Mouse (Mus musculus): ENCODE data around the gene Spint3. TPM values are rescaled to one million over a fixed set of nuclear protein-coding genes. Genes with fewer than 3 reads are reported as not detected.

Spint3 gene
- total and polyA plus RNA-seq, 2 experiments from 2014 or later, result not detected

DNA sequence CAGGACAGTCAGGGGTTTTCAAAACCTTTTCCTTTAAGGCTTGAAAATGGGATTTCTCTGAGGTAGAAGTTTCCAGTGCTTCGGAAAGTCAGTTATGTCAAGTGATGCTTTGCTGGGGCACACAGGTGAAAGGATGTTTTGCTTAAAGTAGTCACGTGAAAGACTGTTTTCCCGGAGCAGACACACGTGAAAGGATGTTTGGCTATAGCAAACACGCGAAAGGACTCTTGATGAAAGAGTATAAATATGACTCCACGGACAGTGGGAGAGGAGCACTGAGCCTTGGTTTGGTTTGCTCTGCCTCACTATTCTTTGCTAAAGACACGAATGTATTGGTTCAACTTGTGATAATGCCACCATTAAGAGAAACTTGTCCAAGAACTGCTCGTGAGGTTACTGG lies 21.8 kb downstream of the Spint3 start:
- H3K4me1 ChIP-seq (ENCODE audit: insufficient read depth), result no peaks in the 10 kb centered on the region
- H3K9me3 ChIP-seq (ENCODE audit: low read length), result no peaks in the 10 kb centered on the region
- H3K27me3 ChIP-seq (ENCODE audit: insufficient read depth, low read length), result no peaks in the 10 kb centered on the region
- TF ChIP-seq CTCF (IDR thresholded peaks at IDR 0.05; ENCODE audit: low read depth), result no peak
- H3K4me3 ChIP-seq (ENCODE audit: low read depth, low read length), result no peak overlapping the region
- WGBS, result 90% methylated on average over 9 of the region's 9 CpGs
- ATAC-seq, result no peak
- no peak overlapping the region for H3K27ac ChIP-seq (ENCODE audit: low read depth, low read length)
- no peak for DNase-seq
- no peak overlapping the region for H3K4me2 ChIP-seq (ENCODE audit: low read depth)
- H3K9ac ChIP-seq, result no peak overlapping the region
- no peaks in the 10 kb centered on the region for H3K36me3 ChIP-seq (ENCODE audit: insufficient read depth)

DNA sequence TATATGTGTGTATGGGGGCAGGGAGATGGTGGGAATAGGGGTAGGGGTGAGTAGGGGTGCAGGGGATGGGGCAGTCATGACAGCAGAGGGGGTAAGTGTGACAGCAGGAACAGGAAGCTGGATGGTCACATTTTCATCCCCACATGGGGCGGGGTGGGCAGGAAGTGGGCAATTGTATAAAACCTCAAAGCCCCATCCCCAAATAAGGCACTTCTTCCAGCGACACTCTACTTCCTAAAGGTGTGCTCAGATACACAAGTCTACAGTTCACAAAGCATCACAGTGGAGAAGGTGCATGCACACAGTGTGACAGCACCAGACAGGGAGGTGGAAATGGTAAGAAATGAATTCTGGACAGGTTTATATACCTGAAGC lies 22.4 kb downstream of the Spint3 start:
- 82% methylated on average over 2 of the region's 2 CpGs for WGBS
- no peaks in the 10 kb centered on the region for H3K27me3 ChIP-seq (ENCODE audit: insufficient read depth, low read length)
- no peak overlapping the region for H3K4me3 ChIP-seq (ENCODE audit: low read depth, low read length)
- no peaks in the 10 kb centered on the region for H3K36me3 ChIP-seq (ENCODE audit: insufficient read depth)
- TF ChIP-seq CTCF (IDR thresholded peaks at IDR 0.05; ENCODE audit: low read depth), result no peak
- no peaks in the 10 kb centered on the region for H3K9me3 ChIP-seq (ENCODE audit: low read length)
- H3K27ac ChIP-seq (ENCODE audit: low read depth, low read length), result no peak overlapping the region
- no peak overlapping the region for H3K9ac ChIP-seq
- H3K4me2 ChIP-seq (ENCODE audit: low read depth), result no peak overlapping the region
- ATAC-seq, result no peak
- DNase-seq, result no peak
- H3K4me1 ChIP-seq (ENCODE audit: insufficient read depth), result no peaks in the 10 kb centered on the region

DNA sequence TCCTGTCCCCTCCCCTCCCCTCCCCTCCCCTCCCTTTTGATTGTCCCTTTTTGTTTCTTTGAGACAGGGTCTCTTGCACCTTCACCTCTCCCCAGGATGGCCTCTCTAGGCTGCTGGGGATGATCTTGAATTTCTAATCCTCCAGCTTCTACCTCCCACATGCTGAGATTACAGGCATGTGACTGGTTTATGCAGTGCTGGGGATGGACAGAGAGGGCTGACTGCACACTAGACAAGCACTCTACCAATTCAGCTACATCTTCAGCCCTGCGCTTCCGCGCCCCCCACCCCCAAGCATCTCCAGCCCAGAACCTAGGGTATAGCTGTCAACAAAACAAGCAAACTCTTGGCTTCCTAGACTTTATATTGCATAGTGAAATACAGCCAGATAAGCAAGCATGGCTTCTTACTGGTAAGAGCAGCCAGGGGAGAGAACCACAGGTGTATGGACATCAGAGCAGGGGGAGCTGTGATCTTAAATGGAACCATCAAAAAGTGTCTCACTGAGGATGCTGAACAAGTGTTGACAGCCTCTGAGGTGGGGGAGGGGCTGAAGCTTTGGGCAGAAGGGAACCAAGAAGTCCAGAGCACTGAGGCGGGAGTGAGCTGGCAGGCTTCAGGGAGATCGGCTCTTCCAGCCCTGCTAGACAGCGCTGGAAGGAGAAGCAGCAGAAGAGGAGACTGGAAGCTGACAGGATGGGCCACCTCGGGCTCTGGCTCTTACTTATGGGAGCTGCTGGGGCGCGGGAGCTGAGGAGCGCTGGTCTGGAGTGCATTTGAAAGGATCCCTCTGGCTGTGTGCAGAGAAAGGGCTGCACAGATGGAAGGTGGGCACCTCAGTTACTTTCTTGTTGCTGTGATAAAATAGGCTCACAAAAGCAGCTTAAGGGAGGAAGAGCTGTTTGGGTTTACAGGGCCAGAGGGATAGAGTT lies 23.0 kb downstream of the Spint3 start:
- Histone ChIP-seq H3K27ac (ENCODE audit: low read depth, low read length) (no peak overlapping the region), H3K36me3 (ENCODE audit: insufficient read depth) (no peaks in the 10 kb centered on the region), H3K27me3 (ENCODE audit: insufficient read depth, low read length) (no peaks in the 10 kb centered on the region), H3K4me3 (ENCODE audit: low read depth, low read length) (no peak overlapping the region), H3K4me2 (ENCODE audit: low read depth) (no peak overlapping the region), H3K9me3 (ENCODE audit: low read length) (no peaks in the 10 kb centered on the region), H3K9ac (no peak overlapping the region), H3K4me1 (ENCODE audit: insufficient read depth) (no peaks in the 10 kb centered on the region)
- no peak for DNase-seq
- TF ChIP-seq CTCF (IDR thresholded peaks at IDR 0.05; ENCODE audit: low read depth), result no peak
- ATAC-seq, result no peak; the same call in 1 of the 2 replicates
- 17% methylated on average over 10 of the region's 10 CpGs for WGBS

DNA sequence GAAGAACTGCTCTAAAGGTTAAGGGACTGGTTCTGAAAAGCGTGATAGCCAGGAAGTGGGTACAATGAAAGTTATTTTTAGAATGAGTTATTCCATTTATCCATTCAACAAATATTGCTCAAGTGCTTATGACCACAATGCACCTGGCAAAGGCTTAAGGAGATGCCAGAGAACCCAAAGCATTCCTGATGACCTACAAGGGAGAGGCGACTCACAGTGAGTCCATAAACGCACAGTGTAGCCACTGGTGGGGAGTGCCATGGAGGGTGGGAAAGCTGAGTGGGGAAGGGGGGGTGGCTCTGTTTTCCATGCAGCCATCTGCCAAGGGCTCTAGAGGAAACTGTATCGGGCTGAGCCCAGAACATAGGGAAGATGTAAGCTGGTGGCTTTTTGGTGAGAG lies 23.9 kb downstream of the Spint3 start:
- H3K9ac ChIP-seq, result no peak overlapping the region
- no peaks in the 10 kb centered on the region for H3K36me3 ChIP-seq (ENCODE audit: insufficient read depth)
- no peaks in the 10 kb centered on the region for H3K9me3 ChIP-seq (ENCODE audit: low read length)
- no peaks in the 10 kb centered on the region for H3K27me3 ChIP-seq (ENCODE audit: insufficient read depth, low read length)
- WGBS, result 43% methylated on average over 4 of the region's 4 CpGs
- TF ChIP-seq CTCF (IDR thresholded peaks at IDR 0.05; ENCODE audit: low read depth), result no peak
- H3K4me3 ChIP-seq (ENCODE audit: low read depth, low read length), result no peak overlapping the region
- ATAC-seq (no peak), DNase-seq (no peak)
- H3K27ac ChIP-seq (ENCODE audit: low read depth, low read length), result no peak overlapping the region
- no peaks in the 10 kb centered on the region for H3K4me1 ChIP-seq (ENCODE audit: insufficient read depth)
- H3K4me2 ChIP-seq (ENCODE audit: low read depth), result no peak overlapping the region

DNA sequence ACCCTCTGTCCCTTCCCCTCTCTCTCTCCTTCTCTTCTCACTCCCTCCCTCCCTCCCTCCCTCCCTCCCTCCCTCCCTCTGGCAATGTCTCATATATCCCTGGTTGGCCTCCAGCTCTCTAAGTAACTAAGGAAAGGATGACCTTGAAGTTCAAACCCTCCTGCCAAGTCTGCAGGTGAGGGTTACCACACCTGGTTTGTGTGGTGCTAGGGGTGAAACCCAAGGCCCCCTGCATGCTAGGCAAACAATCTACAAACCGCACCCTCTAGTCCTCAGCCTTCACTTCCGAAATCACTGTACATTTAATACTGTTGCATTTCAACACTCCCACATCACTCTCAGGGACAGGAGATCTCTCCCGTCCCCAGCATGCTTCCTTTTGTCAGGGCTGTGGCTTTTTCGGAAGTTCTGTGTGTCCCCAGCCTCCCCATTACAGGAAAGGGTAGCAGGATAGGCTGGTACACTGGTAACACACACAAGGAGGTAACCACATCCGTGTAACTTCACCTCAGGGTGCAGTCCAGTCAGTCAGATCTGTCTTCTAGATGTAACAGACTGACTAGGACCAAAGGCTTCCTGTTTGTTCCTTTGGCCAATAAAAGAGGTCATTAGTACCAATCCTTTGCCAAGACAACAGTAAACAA lies 28.7 kb downstream of the Spint3 start:
- H3K27me3 ChIP-seq (ENCODE audit: insufficient read depth, low read length), result no peaks in the 10 kb centered on the region
- DNase-seq, result no peak
- H3K9me3 ChIP-seq (ENCODE audit: low read length), result no peaks in the 10 kb centered on the region
- no peaks in the 10 kb centered on the region for H3K4me1 ChIP-seq (ENCODE audit: insufficient read depth)
- no peak for TF ChIP-seq CTCF (IDR thresholded peaks at IDR 0.05; ENCODE audit: low read depth)
- H3K9ac ChIP-seq, result no peak overlapping the region
- ATAC-seq, result no peak
- 60% methylated on average over 5 of the region's 5 CpGs for WGBS
- H3K36me3 ChIP-seq (ENCODE audit: insufficient read depth), result no peaks in the 10 kb centered on the region
- no peak overlapping the region for H3K4me2 ChIP-seq (ENCODE audit: low read depth)
- H3K27ac ChIP-seq (ENCODE audit: low read depth, low read length), result no peak overlapping the region
- no peak overlapping the region for H3K4me3 ChIP-seq (ENCODE audit: low read depth, low read length)

DNA sequence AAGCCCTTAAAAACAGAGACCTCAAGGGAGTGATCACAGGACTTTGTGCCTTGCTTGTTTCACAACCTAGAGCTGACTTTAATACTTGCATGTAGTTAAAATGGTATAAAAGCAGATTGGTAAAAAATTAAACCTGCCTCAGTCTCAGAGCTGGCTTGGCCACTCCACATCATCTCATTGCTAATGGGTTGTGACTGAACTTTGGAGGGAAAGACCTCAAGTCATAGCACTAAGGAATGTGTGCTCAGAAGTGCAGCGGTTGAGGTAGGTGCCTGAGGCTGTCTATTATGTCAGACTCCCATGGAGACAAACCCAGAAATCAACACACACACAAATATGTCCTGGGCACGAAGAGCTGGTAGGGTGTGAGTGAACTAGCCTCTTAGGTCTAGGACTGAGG lies 29.5 kb downstream of the Spint3 start:
- no peak overlapping the region for H3K27ac ChIP-seq (ENCODE audit: low read depth, low read length)
- no peak for TF ChIP-seq CTCF (IDR thresholded peaks at IDR 0.05; ENCODE audit: low read depth)
- H3K9ac ChIP-seq, result no peak overlapping the region
- no peaks in the 10 kb centered on the region for H3K4me1 ChIP-seq (ENCODE audit: insufficient read depth)
- H3K9me3 ChIP-seq (ENCODE audit: low read length), result no peaks in the 10 kb centered on the region
- H3K36me3 ChIP-seq (ENCODE audit: insufficient read depth), result no peaks in the 10 kb centered on the region
- DNase-seq, result no peak
- 70% methylated on average over 2 of the region's 2 CpGs for WGBS
- H3K4me2 ChIP-seq (ENCODE audit: low read depth), result no peak overlapping the region
- H3K27me3 ChIP-seq (ENCODE audit: insufficient read depth, low read length), result no peaks in the 10 kb centered on the region
- no peak overlapping the region for H3K4me3 ChIP-seq (ENCODE audit: low read depth, low read length)
- no peak for ATAC-seq

DNA sequence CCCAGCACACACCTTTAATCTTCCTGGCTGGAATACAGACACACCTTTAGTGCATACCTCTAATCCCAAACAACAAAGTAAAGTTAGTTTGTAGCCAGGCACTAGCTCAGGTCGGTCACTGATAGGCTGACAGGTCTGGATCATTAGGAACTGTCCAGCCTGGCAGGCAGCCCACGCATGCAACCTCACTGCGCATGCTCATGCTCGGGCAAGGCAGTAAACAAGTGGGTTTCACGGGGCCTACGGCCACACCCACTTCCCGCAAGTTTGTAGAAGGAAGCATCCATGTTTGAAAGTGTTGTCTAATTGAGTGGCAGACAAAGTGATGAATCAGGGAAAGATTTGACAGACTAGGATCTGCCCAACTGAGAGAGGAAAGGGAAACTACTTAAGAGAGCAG lies 30.7 kb downstream of the Spint3 start:
- 86% methylated on average over 7 of the region's 7 CpGs for WGBS
- no peaks in the 10 kb centered on the region for H3K9me3 ChIP-seq (ENCODE audit: low read length)
- H3K27ac ChIP-seq (ENCODE audit: low read depth, low read length), result no peak overlapping the region

More for the DNA sequence above, 30.7 kb downstream of the Spint3 start:
- no peak overlapping the region for H3K4me2 ChIP-seq (ENCODE audit: low read depth)
- no peaks in the 10 kb centered on the region for H3K4me1 ChIP-seq (ENCODE audit: insufficient read depth)
- no peak for ATAC-seq
- H3K9ac ChIP-seq, result no peak overlapping the region
- H3K4me3 ChIP-seq (ENCODE audit: low read depth, low read length), result no peak overlapping the region
- no peaks in the 10 kb centered on the region for H3K36me3 ChIP-seq (ENCODE audit: insufficient read depth)
- TF ChIP-seq CTCF (IDR thresholded peaks at IDR 0.05; ENCODE audit: low read depth), result no peak
- DNase-seq, result no peak
- no peaks in the 10 kb centered on the region for H3K27me3 ChIP-seq (ENCODE audit: insufficient read depth, low read length)

Data from forebrain, postnatal 0 days (tissue).